Mouse (Mus musculus) adrenal gland, postnatal 4 days (tissue): Measurements from ENCODE around the gene Hdlbp. TPM values are rescaled to one million over a fixed set of nuclear protein-coding genes. Genes with fewer than 3 reads are reported as not detected.
"Not testable (repeated sequence)": the region's sequence is repeated elsewhere in the genome, so short reads cannot be mapped to it uniquely, and the experiment has no call there.

Experiments used
- DNase-seq, 2 experiments: peaks; one replicate each; pipeline ENCODE4 v3.0.0; 2021 to 2022; ENCODE audit warnings: low spot score in 2 of 2, mixed read lengths in 2 of 2
- total RNA-seq, 2 experiments: library from RNA; stranded (reverse); gene quantifications; 2 replicates each; pipeline ENCODE4 v1.2.3; 2021

Gene Hdlbp
- total RNA-seq, 2 experiments from 2014 or later = 306 to 308 TPM

GRCm38 (mm10) chr1:93450118-93450517, 28.5 kb downstream of the Hdlbp start:
- DNase-seq = not testable (repeated sequence)

GRCm38 (mm10) chr1:93445822-93446162, 32.8 kb downstream of the Hdlbp start:
- DNase-seq = no peak

- DNase-seq = peak; percentile 63 to 70
These were observed 33.3 kb downstream of the Hdlbp start for GRCm38 (mm10) chr1:93445111-93445821.

- peak; percentile 45 to 84 for DNase-seq
These were observed 34.1 kb downstream of the Hdlbp start for GRCm38 (mm10) chr1:93444405-93445110.

- DNase-seq = no peak
These were observed 39.3 kb downstream of the Hdlbp start for GRCm38 (mm10) chr1:93439321-93439720.

- no peak for DNase-seq
These were observed 46.5 kb downstream of the Hdlbp start for GRCm38 (mm10) chr1:93432087-93432486.

- DNase-seq = no peak
These were observed 75.2 kb downstream of the Hdlbp start for GRCm38 (mm10) chr1:93403403-93403802.

GRCm38 (mm10) chr1:93401191-93402052, 77.2 kb downstream of the Hdlbp start:
- no peak for DNase-seq

- no peak for DNase-seq
These were observed 89.7 kb downstream of the Hdlbp start for GRCm38 (mm10) chr1:93388906-93389305.

GRCm38 (mm10) chr1:93387198-93387597, 91.4 kb downstream of the Hdlbp start:
- DNase-seq = no peak

GRCm38 (mm10) chr1:93379117-93379516, 99.5 kb downstream of the Hdlbp start:
- DNase-seq = no peak

- DNase-seq = no peak
These were observed 101.3 kb downstream of the Hdlbp start for GRCm38 (mm10) chr1:93377307-93377706.

- DNase-seq = no peak
These were observed 105.0 kb downstream of the Hdlbp start, which contains the start of gene Ano7 for GRCm38 (mm10) chr1:93373665-93374064. TSS of gene Ano7 (plus strand) at chr1:93373930.

- no peak for DNase-seq
These were observed 113.0 kb downstream of the Hdlbp start for GRCm38 (mm10) chr1:93365641-93366040.

- no peak for DNase-seq
These were observed 116.0 kb downstream of the Hdlbp start for GRCm38 (mm10) chr1:93362661-93363060.

Other genes with a start within 250 kb of the Hdlbp start
- 10 to 100 TPM; 27.0 to 28.8 TPM for gene Sned1, start 243.0 kb downstream of the Hdlbp start, total RNA-seq
- gene Mterf4, start 172.9 kb downstream of the Hdlbp start, total RNA-seq = 10 to 100 TPM; 30.1 to 30.3 TPM
- 10 to 100 TPM; 30.6 to 35.3 TPM for gene Ppp1r7, start 136.0 kb downstream of the Hdlbp start, total RNA-seq
- 10 to 100 TPM; 11.4 to 15.9 TPM for gene Pask, start 135.3 kb downstream of the Hdlbp start, total RNA-seq
- gene Ano7, start 104.9 kb downstream of the Hdlbp start, total RNA-seq = not detected
- 10 to 100 TPM; 19.3 to 22.9 TPM for gene Farp2, start 33.3 kb upstream of the Hdlbp start, total RNA-seq
- 100 to 1,000 TPM; 164 to 171 TPM for gene Stk25, start 179.8 kb upstream of the Hdlbp start, total RNA-seq
- 10 to 100 TPM; 22.5 to 25.4 TPM for gene Bok, start 206.8 kb upstream of the Hdlbp start, total RNA-seq